Mouse (Mus musculus): ENCODE data around the gene Mab21l3.

GRCm38 (mm10) chr3:101871951-101872350 lies 23.2 kb upstream of the Mab21l3 start:
- TF ChIP-seq EP300 (IDR thresholded peaks at IDR 0.05) (no peak), CTCF (IDR thresholded peaks at IDR 0.05) (no peak)

Data from lung, postnatal 0 days (tissue).